Mouse (Mus musculus) right cerebral cortex, postnatal 4 days (tissue): ENCODE results near the gene Sag.

Experiments
- DNase-seq: peaks from one replicate; pipeline ENCODE4 v3.0.0-alpha.2; 2022

Gene Sag

GRCm38 (mm10) chr1:87803576-87803975, at the start of gene Sag:
TSS of gene Sag (plus strand) at chr1:87803680.
- no peak for DNase-seq

GRCm38 (mm10) chr1:87755641-87756470, 47.6 kb upstream of the Sag start, which contains the start of gene Atg16l1:
TSS of gene Atg16l1 (plus strand) at chr1:87755870.
- DNase-seq: peak; percentile 90

- DNase-seq: no peak
Measured at GRCm38 (mm10) chr1:87763821-87764220, 39.7 kb upstream of the Sag start.

GRCm38 (mm10) chr1:87765741-87766140, 37.7 kb upstream of the Sag start:
- DNase-seq: no peak

GRCm38 (mm10) chr1:87766233-87766632, 37.2 kb upstream of the Sag start:
- DNase-seq: no peak

- DNase-seq: no peak
Measured at GRCm38 (mm10) chr1:87769263-87769662, 34.2 kb upstream of the Sag start.

- no peak for DNase-seq
Measured at GRCm38 (mm10) chr1:87770486-87770885, 33.0 kb upstream of the Sag start.

- DNase-seq: no peak
Measured at GRCm38 (mm10) chr1:87771724-87772123, 31.8 kb upstream of the Sag start.

- no peak for DNase-seq
Measured at GRCm38 (mm10) chr1:87773336-87773735, 30.1 kb upstream of the Sag start.

- DNase-seq: no peak
Measured at GRCm38 (mm10) chr1:87774845-87775244, 28.6 kb upstream of the Sag start.

GRCm38 (mm10) chr1:87779204-87779785, 24.2 kb upstream of the Sag start:
- DNase-seq: no peak

- DNase-seq: no peak
Measured at GRCm38 (mm10) chr1:87785703-87786102, 17.8 kb upstream of the Sag start.

- peak; percentile 60 for DNase-seq
Measured at GRCm38 (mm10) chr1:87786251-87786650, 17.2 kb upstream of the Sag start.

GRCm38 (mm10) chr1:87789665-87790064, 13.8 kb upstream of the Sag start:
- no peak for DNase-seq

GRCm38 (mm10) chr1:87792438-87793137, 10.9 kb upstream of the Sag start:
- DNase-seq: no peak

- DNase-seq: no peak
Measured at GRCm38 (mm10) chr1:87793138-87793449, 10.4 kb upstream of the Sag start.

- DNase-seq: no peak
Measured at GRCm38 (mm10) chr1:87797702-87798101, 5.8 kb upstream of the Sag start.

GRCm38 (mm10) chr1:87798306-87798705, 5.2 kb upstream of the Sag start:
- DNase-seq: no peak

- no peak for DNase-seq
Measured at GRCm38 (mm10) chr1:87807751-87808150, 4.3 kb downstream of the Sag start.

- DNase-seq: no peak
Measured at GRCm38 (mm10) chr1:87811391-87811790, 7.9 kb downstream of the Sag start.

- DNase-seq: no peak
Measured at GRCm38 (mm10) chr1:87812061-87812460, 8.6 kb downstream of the Sag start.

GRCm38 (mm10) chr1:87813155-87813554, 9.7 kb downstream of the Sag start:
- no peak for DNase-seq

- peak; percentile 52 for DNase-seq
Measured at GRCm38 (mm10) chr1:87813681-87814080, 10.2 kb downstream of the Sag start.

GRCm38 (mm10) chr1:87824420-87824995, 21.0 kb downstream of the Sag start:
- no peak for DNase-seq
